Mouse (Mus musculus): ENCODE results near the gene Zdhhc1. TPM values are rescaled to one million over a fixed set of nuclear protein-coding genes. Genes with fewer than 3 reads are reported as not detected.

Zdhhc1 gene
- polyA plus RNA-seq, 1 experiment from 2014 or later, result 15.0 TPM

DNA sequence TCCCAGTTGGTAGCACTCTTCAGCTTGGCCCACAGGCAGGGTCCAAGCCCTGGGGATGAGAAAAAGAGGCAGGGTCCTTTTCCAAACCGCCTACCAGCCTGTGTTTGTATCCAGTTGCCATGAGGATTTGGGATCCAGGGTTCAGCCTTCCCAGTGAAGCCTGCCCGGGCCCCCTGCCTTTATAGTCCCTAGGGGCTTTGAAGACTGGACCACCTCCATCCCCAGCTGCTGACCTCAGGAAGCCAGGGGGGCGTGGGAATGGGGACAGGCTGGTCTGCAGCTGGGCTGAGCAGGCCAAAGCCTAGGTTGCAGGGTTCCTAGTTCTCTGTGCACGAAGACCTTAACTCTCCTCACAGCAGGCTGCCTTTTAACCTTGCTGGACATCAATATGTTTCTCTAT, 21.4 kb downstream of the Zdhhc1 start:
- no peak overlapping the region for H3K27ac ChIP-seq (replicated peaks; ENCODE audit: low read depth, low read length)
- no peak for ATAC-seq (replicated peaks; ENCODE audit: insufficient number of reproducible peaks, low FRiP score, low TSS enrichment, low read depth)
- H3K27me3 ChIP-seq (ENCODE audit: control insufficient read depth, insufficient read depth, low read length), result peaks cover 22% of the 10 kb centered on the region
- H3K4me1 ChIP-seq (ENCODE audit: control insufficient read depth, insufficient read depth, low read length), result peaks cover 11% of the 10 kb centered on the region
- WGBS, result 57% methylated on average over 4 of the region's 4 CpGs
- H3K4me3 ChIP-seq (ENCODE audit: low read depth, low read length), result no peak overlapping the region
- no peaks in the 10 kb centered on the region for H3K36me3 ChIP-seq (replicated peaks; ENCODE audit: control insufficient read depth, insufficient read depth, low read depth, low read length)
- H3K9me3 ChIP-seq (replicated peaks; ENCODE audit: control insufficient read depth, low read length), result no peaks in the 10 kb centered on the region
- no peak overlapping the region for H3K9ac ChIP-seq (replicated peaks; ENCODE audit: low read length)
- no peak overlapping the region for H3K4me2 ChIP-seq (ENCODE audit: low read depth, low read length)
- no peak for DNase-seq (ENCODE audit: low spot score)

DNA sequence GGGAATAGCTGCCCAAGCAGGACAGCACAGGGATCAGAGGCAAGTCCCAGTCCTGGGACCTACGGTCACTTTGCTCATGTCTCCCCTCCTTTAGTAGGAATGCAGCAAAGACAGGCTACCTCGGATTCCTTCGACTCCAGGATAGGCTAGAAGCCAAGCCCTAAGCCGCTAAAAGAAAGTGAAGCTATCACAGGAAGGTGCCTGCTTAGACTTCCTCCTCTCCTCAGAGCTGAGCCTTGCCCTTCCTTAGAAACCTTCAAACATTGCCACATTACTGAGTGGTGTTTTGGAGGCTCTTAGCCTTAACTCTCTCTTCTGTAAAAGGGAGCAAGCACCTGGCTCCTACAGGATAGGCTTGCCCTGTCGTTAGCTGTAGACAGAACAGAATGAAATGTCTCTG, 22.0 kb downstream of the Zdhhc1 start:
- peaks cover 11% of the 10 kb centered on the region for H3K4me1 ChIP-seq (ENCODE audit: control insufficient read depth, insufficient read depth, low read length)
- ATAC-seq (replicated peaks; ENCODE audit: insufficient number of reproducible peaks, low FRiP score, low TSS enrichment, low read depth) (no peak), DNase-seq (ENCODE audit: low spot score) (no peak)
- WGBS, result 48% methylated on average over 5 of the region's 5 CpGs
- H3K27me3 ChIP-seq (ENCODE audit: control insufficient read depth, insufficient read depth, low read length), result peaks cover 22% of the 10 kb centered on the region
- no peak overlapping the region for H3K4me3 ChIP-seq (ENCODE audit: low read depth, low read length)
- H3K27ac ChIP-seq (replicated peaks; ENCODE audit: low read depth, low read length), result no peak overlapping the region
- H3K9ac ChIP-seq (replicated peaks; ENCODE audit: low read length), result no peak overlapping the region
- 0 out of 2 replicates have a peak overlapping the region, but pooled peaks have one; percentile 10 for H3K4me2 ChIP-seq (ENCODE audit: low read depth, low read length)
- no peaks in the 10 kb centered on the region for H3K36me3 ChIP-seq (replicated peaks; ENCODE audit: control insufficient read depth, insufficient read depth, low read depth, low read length)
- H3K9me3 ChIP-seq (replicated peaks; ENCODE audit: control insufficient read depth, low read length), result no peaks in the 10 kb centered on the region

DNA sequence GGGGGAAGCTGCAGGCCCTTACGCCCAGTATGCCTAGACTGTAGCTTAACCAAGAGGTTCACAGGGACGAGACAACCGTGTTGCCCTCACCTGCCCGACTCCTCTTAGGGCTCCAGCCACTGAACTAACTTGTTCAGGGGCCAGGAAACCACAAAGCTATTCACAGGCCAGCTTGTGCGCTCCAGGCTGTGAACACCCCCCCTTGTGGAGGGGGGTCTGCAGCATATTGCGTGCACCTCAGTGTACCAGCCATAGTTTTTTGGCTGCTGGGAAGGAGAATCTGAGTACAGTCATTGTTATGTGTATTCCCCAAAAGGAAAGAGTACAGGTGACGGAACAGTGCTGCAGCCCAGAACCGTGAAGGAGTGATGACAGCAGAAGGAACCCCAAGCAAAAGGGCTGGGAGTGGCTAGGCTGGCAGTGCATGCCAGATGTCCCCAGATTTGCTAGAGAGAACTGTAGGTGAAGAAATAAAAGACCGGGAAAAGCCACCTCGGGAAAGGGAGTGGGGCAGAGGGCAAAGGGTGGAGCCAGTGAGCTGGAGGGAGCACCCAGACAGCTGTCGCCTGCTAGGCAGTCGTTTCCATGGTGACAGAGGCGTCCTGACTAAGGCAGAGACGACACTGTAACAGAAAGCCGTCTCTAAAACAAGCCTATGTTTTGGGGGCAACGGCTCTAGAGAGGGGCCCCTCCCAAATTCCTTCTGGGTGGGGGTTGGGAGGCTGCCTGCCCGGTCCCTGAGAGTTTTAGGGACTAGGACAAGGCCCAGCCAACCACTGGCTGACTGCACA, 22.7 kb downstream of the Zdhhc1 start:
- peak; percentile 69 for DNase-seq (ENCODE audit: low spot score)
- Histone ChIP-seq H3K36me3 (replicated peaks; ENCODE audit: control insufficient read depth, insufficient read depth, low read depth, low read length) (no peaks in the 10 kb centered on the region), H3K27ac (replicated peaks; ENCODE audit: low read depth, low read length) (no peak overlapping the region), H3K4me2 (ENCODE audit: low read depth, low read length) (0 out of 2 replicates have a peak overlapping the region, but pooled peaks have one; percentile 10), H3K4me1 (ENCODE audit: control insufficient read depth, insufficient read depth, low read length) (peaks cover 11% of the 10 kb centered on the region), H3K9me3 (replicated peaks; ENCODE audit: control insufficient read depth, low read length) (no peaks in the 10 kb centered on the region), H3K9ac (replicated peaks; ENCODE audit: low read length) (no peak overlapping the region), H3K4me3 (ENCODE audit: low read depth, low read length) (no peak overlapping the region), H3K27me3 (ENCODE audit: control insufficient read depth, insufficient read depth, low read length) (peaks cover 22% of the 10 kb centered on the region)
- 25% methylated on average over 17 of the region's 17 CpGs for WGBS
- ATAC-seq (replicated peaks; ENCODE audit: insufficient number of reproducible peaks, low FRiP score, low TSS enrichment, low read depth), result no peak

DNA sequence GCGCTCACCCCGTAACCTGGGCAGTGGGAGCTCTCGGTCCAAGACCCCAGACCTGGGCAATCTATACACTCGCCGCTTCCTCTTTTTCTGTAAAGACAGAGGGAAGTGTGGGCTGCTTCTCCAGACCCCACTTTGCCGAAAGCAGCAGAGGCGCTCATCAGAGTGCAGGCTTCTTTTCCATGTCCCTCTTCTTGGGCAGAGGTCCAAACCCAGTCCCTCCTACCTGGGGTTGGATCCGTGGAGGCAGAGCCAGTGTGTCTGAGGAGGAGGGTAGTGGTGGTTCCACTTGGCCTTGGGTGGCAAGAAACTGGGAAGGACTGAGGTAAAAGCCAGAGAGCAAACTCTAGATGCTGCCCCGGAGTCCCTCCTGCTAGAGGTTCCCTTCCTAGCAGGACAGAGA, 23.7 kb downstream of the Zdhhc1 start:
- no peak for ATAC-seq (replicated peaks; ENCODE audit: insufficient number of reproducible peaks, low FRiP score, low TSS enrichment, low read depth)
- Histone ChIP-seq H3K36me3 (replicated peaks; ENCODE audit: control insufficient read depth, insufficient read depth, low read depth, low read length) (no peaks in the 10 kb centered on the region), H3K27ac (replicated peaks; ENCODE audit: low read depth, low read length) (no peak overlapping the region), H3K27me3 (ENCODE audit: control insufficient read depth, insufficient read depth, low read length) (peaks cover 22% of the 10 kb centered on the region), H3K4me3 (ENCODE audit: low read depth, low read length) (no peak overlapping the region), H3K4me1 (ENCODE audit: control insufficient read depth, insufficient read depth, low read length) (peaks cover 11% of the 10 kb centered on the region), H3K9ac (replicated peaks; ENCODE audit: low read length) (no peak overlapping the region), H3K4me2 (ENCODE audit: low read depth, low read length) (no peak overlapping the region), H3K9me3 (replicated peaks; ENCODE audit: control insufficient read depth, low read length) (no peaks in the 10 kb centered on the region)
- DNase-seq (ENCODE audit: low spot score), result no peak
- 41% methylated on average over 9 of the region's 9 CpGs for WGBS

DNA sequence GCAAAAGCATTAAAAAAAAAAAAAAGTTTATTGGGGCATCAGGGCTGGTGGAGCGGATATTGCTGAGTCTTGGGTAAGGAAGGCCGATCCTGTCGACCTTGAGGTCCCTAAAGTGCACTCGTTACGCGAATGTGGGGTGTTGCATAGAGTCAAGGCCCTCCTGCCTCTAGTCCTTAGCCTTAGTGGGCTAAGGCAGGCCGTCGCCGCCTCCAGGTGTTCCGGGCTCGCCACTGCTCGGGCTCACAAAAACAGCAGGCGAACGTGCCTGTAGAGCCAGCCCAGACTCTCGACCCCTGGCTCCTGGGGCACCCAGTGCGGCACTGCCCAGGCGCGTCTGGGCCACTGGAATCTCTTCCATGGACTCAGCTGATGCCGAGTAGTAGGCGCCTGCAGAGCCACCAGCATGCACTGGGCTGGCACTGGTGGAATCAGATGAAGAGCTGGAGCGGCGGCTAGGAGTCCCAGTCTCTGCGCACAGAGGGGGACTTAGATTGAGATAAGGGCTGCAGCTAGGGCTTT, 24.2 kb downstream of the Zdhhc1 start:
- H3K4me1 ChIP-seq (ENCODE audit: control insufficient read depth, insufficient read depth, low read length), result peaks cover 11% of the 10 kb centered on the region
- H3K27ac ChIP-seq (replicated peaks; ENCODE audit: low read depth, low read length), result no peak overlapping the region
- peaks cover 22% of the 10 kb centered on the region for H3K27me3 ChIP-seq (ENCODE audit: control insufficient read depth, insufficient read depth, low read length)

DNA sequence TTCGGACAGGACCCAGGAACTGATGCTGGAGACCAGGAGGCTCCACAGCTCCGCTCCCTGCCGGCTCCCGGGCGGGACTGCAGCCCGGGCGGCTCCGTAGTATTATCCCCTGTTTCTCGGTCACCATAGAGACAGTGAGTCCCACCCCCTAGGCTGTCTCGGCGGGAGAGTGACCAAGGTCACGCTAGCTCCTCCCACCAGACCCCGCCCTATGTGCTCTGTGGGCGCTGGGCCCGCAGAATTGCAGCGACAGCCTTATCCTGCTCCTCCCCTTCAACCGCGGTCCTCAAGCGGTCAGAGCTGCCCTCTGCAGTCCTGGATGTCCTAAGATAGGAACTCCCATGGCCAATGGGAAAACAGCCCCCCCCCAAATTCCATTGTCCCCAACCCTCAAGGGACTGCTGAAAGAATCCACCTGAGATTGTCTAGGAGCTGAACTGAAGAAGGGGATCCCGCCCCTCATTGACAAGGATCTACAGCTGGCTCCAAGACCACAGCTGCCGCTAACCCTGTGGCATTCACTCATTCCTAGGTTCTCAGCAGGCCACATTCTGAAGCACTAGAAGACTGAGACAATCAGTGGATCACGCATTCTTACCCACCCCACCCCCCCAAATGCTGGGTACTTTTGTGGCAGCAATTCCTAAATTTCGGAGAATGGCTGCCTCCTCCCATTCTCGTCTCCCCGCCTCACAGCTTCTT, 25.2 kb downstream of the Zdhhc1 start, which contains the start of gene Tppp3:
Gene Tppp3 (minus strand): TSS at position 213 of the 702 bp plus-strand sequence.
- H3K27me3 ChIP-seq (ENCODE audit: control insufficient read depth, insufficient read depth, low read length), result peaks cover 22% of the 10 kb centered on the region
- WGBS, result 4% methylated on average over 25 of the region's 25 CpGs
- peak within 1 kb of the TSS; percentile 47 for H3K4me2 ChIP-seq (ENCODE audit: low read depth, low read length)
- no peaks in the 10 kb centered on the region for H3K9me3 ChIP-seq (replicated peaks; ENCODE audit: control insufficient read depth, low read length)
- peaks cover 11% of the 10 kb centered on the region for H3K4me1 ChIP-seq (ENCODE audit: control insufficient read depth, insufficient read depth, low read length)
- no peaks in the 10 kb centered on the region for H3K36me3 ChIP-seq (replicated peaks; ENCODE audit: control insufficient read depth, insufficient read depth, low read depth, low read length)
- H3K27ac ChIP-seq (replicated peaks; ENCODE audit: low read depth, low read length), result no peak within 1 kb of the TSS
- peak within 1 kb of the TSS; percentile 26 for H3K4me3 ChIP-seq (ENCODE audit: low read depth, low read length)
- ATAC-seq (replicated peaks; ENCODE audit: insufficient number of reproducible peaks, low FRiP score, low TSS enrichment, low read depth) (peak; percentile 92), DNase-seq (ENCODE audit: low spot score) (peak; percentile 95)
- peak within 1 kb of the TSS; percentile 15; the same call in 1 of the 2 replicates for H3K9ac ChIP-seq (replicated peaks; ENCODE audit: low read length)

More for the DNA sequence above, 24.2 kb downstream of the Zdhhc1 start:
- no peak overlapping the region for H3K4me3 ChIP-seq (ENCODE audit: low read depth, low read length)
- ATAC-seq (replicated peaks; ENCODE audit: insufficient number of reproducible peaks, low FRiP score, low TSS enrichment, low read depth), result no peak
- H3K9ac ChIP-seq (replicated peaks; ENCODE audit: low read length), result no peak overlapping the region
- 13% methylated on average over 23 of the region's 23 CpGs for WGBS
- no peaks in the 10 kb centered on the region for H3K9me3 ChIP-seq (replicated peaks; ENCODE audit: control insufficient read depth, low read length)
- H3K4me2 ChIP-seq (ENCODE audit: low read depth, low read length), result no peak overlapping the region
- DNase-seq (ENCODE audit: low spot score), result no peak
- H3K36me3 ChIP-seq (replicated peaks; ENCODE audit: control insufficient read depth, insufficient read depth, low read depth, low read length), result no peaks in the 10 kb centered on the region

DNA sequence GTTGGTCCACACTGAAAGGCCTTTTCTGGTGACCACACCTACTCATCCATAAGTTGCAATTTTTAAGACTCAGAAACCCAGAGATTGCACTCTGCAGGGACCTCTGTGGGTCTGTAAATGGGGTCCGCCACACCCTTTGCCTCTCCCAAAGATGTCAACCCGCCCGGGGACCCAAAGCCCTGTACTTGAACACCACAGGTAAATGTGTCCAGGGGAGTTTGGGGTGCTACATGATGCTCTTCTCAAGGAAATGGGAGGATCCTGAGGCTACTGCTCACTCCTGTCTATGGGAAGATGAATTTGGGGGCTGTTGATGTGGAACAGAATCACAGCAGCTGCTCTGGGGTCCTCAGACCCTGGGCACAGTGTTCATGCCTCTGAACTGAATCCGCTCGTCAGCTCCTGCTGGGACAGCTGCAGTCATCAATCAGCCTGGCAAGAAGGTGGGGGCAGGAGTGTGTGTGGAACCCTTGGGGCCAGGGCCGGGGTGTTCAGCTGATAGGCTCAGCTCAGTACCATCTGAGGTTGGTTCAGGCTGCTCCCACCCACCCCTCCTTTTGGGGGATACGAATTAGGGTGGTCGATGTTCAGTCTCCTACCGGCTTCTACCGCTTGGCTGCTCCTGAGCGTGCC, 25.9 kb downstream of the Zdhhc1 start:
- Histone ChIP-seq H3K9ac (replicated peaks; ENCODE audit: low read length) (peak overlapping the region; percentile 15; the same call in 1 of the 2 replicates), H3K27ac (replicated peaks; ENCODE audit: low read depth, low read length) (no peak overlapping the region), H3K9me3 (replicated peaks; ENCODE audit: control insufficient read depth, low read length) (no peaks in the 10 kb centered on the region), H3K4me2 (ENCODE audit: low read depth, low read length) (peak overlapping the region; percentile 47), H3K4me3 (ENCODE audit: low read depth, low read length) (peak overlapping the region; percentile 26), H3K4me1 (ENCODE audit: control insufficient read depth, insufficient read depth, low read length) (peaks cover 11% of the 10 kb centered on the region), H3K36me3 (replicated peaks; ENCODE audit: control insufficient read depth, insufficient read depth, low read depth, low read length) (no peaks in the 10 kb centered on the region), H3K27me3 (ENCODE audit: control insufficient read depth, insufficient read depth, low read length) (peaks cover 22% of the 10 kb centered on the region)
- WGBS, result 19% methylated on average over 11 of the region's 11 CpGs
- DNase-seq (ENCODE audit: low spot score) (no peak), ATAC-seq (replicated peaks; ENCODE audit: insufficient number of reproducible peaks, low FRiP score, low TSS enrichment, low read depth) (no peak)

Measured in embryonic facial prominence, embryonic 11.5 days (tissue).